Mouse (Mus musculus) stomach, postnatal 0 days (tissue): ENCODE measurements around the gene Asrgl1.

Source experiments
- CTCF ChIP-seq: IDR thresholded peaks from 2 replicates; pipeline ENCODE4 v1.5.1; 2016; ENCODE audit warnings: antibody characterized with exemption, low read depth, mild to moderate bottlenecking, moderate library complexity
- EP300 ChIP-seq: optimal IDR thresholded peaks from 2 replicates; pipeline ENCODE3; 2016; ENCODE audit warnings: antibody characterized with exemption

- TF ChIP-seq CTCF (0 out of 2 replicates have a peak, but pooled peaks have one; percentile 14), EP300 (no peak)
Observed at GRCm38 (mm10) chr19:9135512-9136331, at the start of gene Asrgl1.
